Mouse (Mus musculus): Measurements from ENCODE around the gene Acoxl. TPM values are rescaled to one million over a fixed set of nuclear protein-coding genes. Genes with fewer than 3 reads are reported as not detected.

Gene Acoxl
- 41.4 TPM for polyA plus RNA-seq (2014; fragmentation: Illumina TruSeq; extraction: RNeasy Lipid Tissue Mini Kit (QIAGEN cat#74804); ENCODE audit: insufficient read depth, low read depth, low replicate concordance)

DNA sequence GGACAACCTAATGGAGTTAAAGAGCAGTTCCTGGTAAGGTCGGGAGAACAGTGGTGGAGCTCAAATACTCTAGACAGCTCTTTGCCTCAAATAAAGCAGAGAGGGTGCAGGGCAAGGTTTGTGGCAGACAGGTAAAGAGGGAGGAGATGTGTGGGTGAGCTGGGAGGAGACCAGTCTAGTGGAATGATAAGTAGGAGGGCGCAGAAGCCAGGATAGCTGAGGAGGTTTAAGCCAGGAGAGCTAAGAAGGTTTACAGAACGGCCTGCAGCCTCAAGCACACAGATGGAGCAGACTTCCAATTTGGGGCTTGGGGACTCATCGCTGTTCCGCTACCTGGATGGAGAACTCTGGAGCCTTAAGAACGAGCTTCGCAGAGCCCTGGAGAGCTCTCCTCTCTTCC is at the start of gene Acoxl:
Gene Acoxl (plus strand): TSS at position 301 of the 400 bp plus-strand sequence.

DNA sequence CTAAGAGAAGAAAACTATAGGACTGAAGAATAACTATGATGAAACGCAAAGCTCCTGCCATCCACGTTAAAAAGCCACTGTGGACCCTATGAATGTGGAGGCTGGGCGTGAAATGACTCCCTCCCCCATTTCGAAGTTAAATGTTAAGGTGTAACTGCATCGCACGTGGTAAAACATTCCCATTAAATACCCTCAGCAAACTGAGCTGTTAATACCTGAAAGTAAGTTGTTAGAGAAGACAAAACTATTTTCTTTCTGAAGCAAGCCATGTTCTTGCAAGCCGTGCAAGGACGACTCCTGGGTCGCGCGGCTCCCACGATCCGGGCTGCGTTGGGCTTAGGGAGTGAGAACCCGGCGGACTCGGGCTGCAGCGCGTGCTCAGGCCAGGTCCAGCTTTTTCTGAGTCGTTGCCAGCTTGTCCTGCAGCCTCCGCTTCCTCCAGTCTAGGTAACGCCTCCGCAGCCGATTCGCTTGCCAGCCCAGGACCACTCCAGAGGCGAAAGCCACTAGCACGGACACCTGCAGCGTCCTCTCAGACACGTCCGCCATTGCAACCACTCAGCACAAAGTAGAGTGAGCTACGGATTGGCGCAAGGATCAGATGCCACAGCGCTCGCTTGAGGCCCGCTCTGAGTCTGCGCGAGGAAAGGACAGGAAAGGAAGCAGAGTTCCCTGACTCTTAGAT is 46.6 kb upstream of the Acoxl start, which contains the start of gene Mtln:
Gene Mtln (minus strand): TSS at position 570 of the 685 bp plus-strand sequence.

DNA sequence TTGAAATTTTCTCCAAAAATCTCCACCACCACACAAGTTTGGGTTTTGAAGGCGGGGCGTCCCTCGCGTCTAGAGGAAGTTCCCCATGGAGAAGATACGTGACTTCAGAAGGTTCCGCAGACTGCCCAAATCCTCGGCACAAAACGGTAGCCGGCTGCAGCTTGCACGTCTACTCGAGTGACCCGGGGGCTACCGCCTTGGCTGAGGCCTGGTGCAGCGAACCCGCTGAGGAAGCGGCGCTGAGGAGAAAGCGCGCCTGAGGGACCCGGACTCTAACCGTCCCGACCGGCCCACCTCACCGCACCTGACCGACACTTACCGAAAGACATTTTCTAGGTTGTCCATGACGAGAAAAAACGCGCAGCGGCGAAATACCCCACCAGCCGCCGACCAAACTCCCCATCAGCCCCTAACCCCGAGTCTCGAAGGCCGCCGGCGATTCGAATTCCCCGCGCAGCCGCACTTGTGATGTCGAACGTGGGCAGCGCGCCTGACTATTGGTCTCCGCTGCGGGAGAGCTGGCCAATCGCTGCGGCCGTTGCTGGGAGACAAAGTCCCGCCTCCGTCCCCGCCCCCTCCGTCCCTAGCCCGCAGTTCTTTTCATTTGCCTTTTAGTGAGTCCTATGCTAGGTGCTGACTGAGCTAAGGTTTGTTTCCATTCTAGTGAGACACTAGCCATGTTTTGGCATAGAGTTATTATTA is 7.1 kb upstream of the Acoxl start, which contains the start of gene Bub1:
Gene Bub1 (minus strand): TSS at position 465 of the 702 bp plus-strand sequence.

DNA sequence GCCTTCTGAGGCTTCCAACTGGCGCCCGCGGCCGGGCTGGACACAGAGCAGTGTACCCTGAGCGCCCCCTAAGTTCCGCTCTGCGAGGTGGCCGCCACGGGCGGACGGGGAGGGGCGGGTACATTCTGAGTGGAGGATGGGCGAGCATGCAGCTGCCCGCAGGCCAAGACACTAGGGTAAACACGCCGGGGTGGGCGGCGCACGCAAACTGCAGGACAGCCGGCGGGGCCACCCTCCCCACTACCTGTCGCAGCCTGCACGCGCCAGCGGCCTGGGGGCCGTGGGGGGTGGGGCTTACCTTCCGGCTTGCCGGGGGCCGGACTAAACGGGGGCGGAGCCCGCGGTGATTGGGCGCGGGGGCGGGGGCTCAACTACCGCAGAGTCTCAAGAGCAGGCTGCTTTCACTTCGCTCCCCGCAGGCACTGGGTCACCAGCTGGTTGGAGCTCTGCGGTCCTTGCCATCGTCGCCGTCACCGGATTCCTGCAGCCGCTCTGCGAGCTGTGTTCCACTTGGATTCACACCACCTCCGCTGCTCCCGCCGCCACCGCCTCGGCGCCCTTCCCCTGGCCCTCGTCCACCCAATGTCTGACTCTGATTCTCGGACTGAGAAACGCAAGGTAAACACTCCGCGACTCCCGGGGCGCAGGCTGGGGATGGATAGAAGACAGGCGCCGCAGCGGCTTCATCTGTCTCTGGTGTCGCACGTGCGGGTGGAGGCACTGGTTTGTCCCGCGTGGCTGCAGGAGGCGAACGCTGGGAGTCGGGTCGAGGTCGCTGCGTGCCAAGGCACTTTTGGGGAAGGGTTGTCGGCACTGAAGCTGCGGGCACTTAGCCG is 287.2 kb downstream of the Acoxl start, which contains the start of gene Bcl2l11:
Gene Bcl2l11 (plus strand): TSS at position 404 of the 836 bp plus-strand sequence.

Other genes starting within 250 kb of the Acoxl start
- 13.2 TPM for gene Mal, start 182.2 kb upstream of the Acoxl start, polyA plus RNA-seq (2014; fragmentation: Illumina TruSeq; extraction: RNeasy Lipid Tissue Mini Kit (QIAGEN cat#74804); ENCODE audit: insufficient read depth, low read depth, low replicate concordance)
- gene Mall, start 108.9 kb upstream of the Acoxl start, polyA plus RNA-seq (2014; fragmentation: Illumina TruSeq; extraction: RNeasy Lipid Tissue Mini Kit (QIAGEN cat#74804); ENCODE audit: insufficient read depth, low read depth, low replicate concordance) = 5.6 TPM
- gene Nphp1, start 50.0 kb upstream of the Acoxl start, polyA plus RNA-seq (2014; fragmentation: Illumina TruSeq; extraction: RNeasy Lipid Tissue Mini Kit (QIAGEN cat#74804); ENCODE audit: insufficient read depth, low read depth, low replicate concordance) = 17.6 TPM
- 49.9 TPM for gene Mtln, start 46.4 kb upstream of the Acoxl start, polyA plus RNA-seq (2014; fragmentation: Illumina TruSeq; extraction: RNeasy Lipid Tissue Mini Kit (QIAGEN cat#74804); ENCODE audit: insufficient read depth, low read depth, low replicate concordance)
- gene Bub1, start 7.0 kb upstream of the Acoxl start, polyA plus RNA-seq (2014; fragmentation: Illumina TruSeq; extraction: RNeasy Lipid Tissue Mini Kit (QIAGEN cat#74804); ENCODE audit: insufficient read depth, low read depth, low replicate concordance) = 0.96 TPM

Data from lung, adult 10 weeks (tissue).